Mouse (Mus musculus) naive thymus-derived CD4-positive, alpha-beta T cell, adult 2 months (primary cell): ENCODE measurements around the gene Ugcg.

Experiments
- DNase-seq: peaks from one replicate; pipeline ENCODE4 v3.0.0-alpha.2; 2011; ENCODE audit warnings: low read depth

Ugcg gene

GRCm38 (mm10) chr4:59227047-59227446, 38.0 kb downstream of the Ugcg start:
- DNase-seq, result no peak

GRCm38 (mm10) chr4:59228951-59229350, 39.9 kb downstream of the Ugcg start:
- no peak for DNase-seq

GRCm38 (mm10) chr4:59231266-59232055, 42.4 kb downstream of the Ugcg start:
- DNase-seq, result peak; percentile 47

GRCm38 (mm10) chr4:59234014-59234413, 45.0 kb downstream of the Ugcg start:
- DNase-seq, result no peak

GRCm38 (mm10) chr4:59234451-59235216, 45.6 kb downstream of the Ugcg start:
- no peak for DNase-seq

GRCm38 (mm10) chr4:59236362-59236761, 47.3 kb downstream of the Ugcg start:
- peak; percentile 57 for DNase-seq

GRCm38 (mm10) chr4:59238641-59239311, 49.7 kb downstream of the Ugcg start:
- DNase-seq, result no peak

- DNase-seq, result no peak
These were observed 50.3 kb downstream of the Ugcg start for GRCm38 (mm10) chr4:59239312-59239728.

GRCm38 (mm10) chr4:59240160-59240559, 51.1 kb downstream of the Ugcg start:
- DNase-seq, result no peak

GRCm38 (mm10) chr4:59241096-59241495, 52.0 kb downstream of the Ugcg start:
- no peak for DNase-seq

GRCm38 (mm10) chr4:59242221-59242620, 53.2 kb downstream of the Ugcg start:
- DNase-seq, result no peak

GRCm38 (mm10) chr4:59243802-59244493, 54.9 kb downstream of the Ugcg start:
- DNase-seq, result peak; percentile 60

- DNase-seq, result no peak
These were observed 55.9 kb downstream of the Ugcg start for GRCm38 (mm10) chr4:59244791-59245555.

GRCm38 (mm10) chr4:59245776-59246175, 56.7 kb downstream of the Ugcg start:
- no peak for DNase-seq

GRCm38 (mm10) chr4:59247545-59247944, 58.5 kb downstream of the Ugcg start:
- DNase-seq, result no peak

- no peak for DNase-seq
These were observed 59.0 kb downstream of the Ugcg start for GRCm38 (mm10) chr4:59248035-59248434.

- no peak for DNase-seq
These were observed 63.5 kb downstream of the Ugcg start for GRCm38 (mm10) chr4:59252386-59253054.

GRCm38 (mm10) chr4:59253055-59253434, 64.0 kb downstream of the Ugcg start:
- no peak for DNase-seq

- peak; percentile 84 for DNase-seq
These were observed 65.3 kb downstream of the Ugcg start for GRCm38 (mm10) chr4:59254397-59254796.

- DNase-seq, result no peak
These were observed 66.9 kb downstream of the Ugcg start for GRCm38 (mm10) chr4:59255988-59256387.

- no peak for DNase-seq
These were observed 68.8 kb downstream of the Ugcg start for GRCm38 (mm10) chr4:59257866-59258265.
